Mouse (Mus musculus): Measurements from ENCODE around the gene 7530416G11Rik.

DNA sequence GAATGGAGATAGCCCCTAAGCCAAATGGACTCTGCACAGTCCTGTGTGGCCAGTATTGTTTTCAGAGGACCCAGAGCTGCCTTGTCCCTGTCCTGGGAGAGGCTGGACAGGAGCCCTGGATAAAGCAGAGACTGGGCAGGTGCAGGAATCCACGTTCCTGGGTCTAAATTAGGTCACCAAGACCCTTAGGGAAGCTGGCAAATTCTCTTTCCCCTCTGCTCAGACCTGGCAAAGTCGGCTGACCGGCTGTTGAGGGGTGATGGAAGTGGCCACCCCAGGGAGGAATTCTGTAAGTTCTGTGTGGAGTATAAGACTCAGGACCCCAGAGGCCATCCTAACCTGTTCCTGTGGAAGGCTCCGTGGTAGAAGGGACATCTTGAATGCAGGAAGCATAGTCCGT, 42.3 kb upstream of the 7530416G11Rik start:
- TF ChIP-seq POLR2A (IDR thresholded peaks at IDR 0.05; ENCODE audit: borderline replicate concordance, extremely low read depth, insufficient read depth, insufficient read length, poor library complexity, severe bottlenecking) = no peak
- no peak for TF ChIP-seq CTCF (IDR thresholded peaks at IDR 0.05; ENCODE audit: borderline replicate concordance, extremely low read depth, insufficient read depth, insufficient read length)

Data from brain, embryonic 14.5 days (tissue).